Mouse (Mus musculus) bone marrow macrophage, adult 2 months (primary cell): ENCODE results near the gene Eid2.

Experiments used
- CTCF ChIP-seq: IDR thresholded peaks from 2 replicates; pipeline ENCODE4 v1.5.1; 2012; ENCODE audit warnings: low read depth, mild to moderate bottlenecking, low read length, moderate library complexity
- POLR2A ChIP-seq: IDR thresholded peaks from 2 replicates; pipeline ENCODE4 v1.6.1; 2012; ENCODE audit warnings: mild to moderate bottlenecking, low read depth, low read length, borderline replicate concordance

GRCm38 (mm10) chr7:28251976-28252375 is 15.7 kb upstream of the Eid2 start:
- no peak for TF ChIP-seq CTCF
- no peak for TF ChIP-seq POLR2A
